Mouse (Mus musculus): Measurements from ENCODE around the gene Zfp14.

The Zfp14 gene

GRCm38 (mm10) chr7:30050882-30051548 is at the start of gene Zfp14:
TSS of gene Zfp14 (minus strand) at chr7:30051380.
- DNase-seq: peak; percentile 90

GRCm38 (mm10) chr7:30099297-30099696 is 48.1 kb upstream of the Zfp14 start:
- DNase-seq: no peak

GRCm38 (mm10) chr7:30095551-30096125 is 44.5 kb upstream of the Zfp14 start:
- DNase-seq: no peak

GRCm38 (mm10) chr7:30094646-30095429 is 43.7 kb upstream of the Zfp14 start, which contains the start of gene Zfp260:
TSS of gene Zfp260 (plus strand) at chr7:30094777.
- peak; percentile 88 for DNase-seq

- no peak for DNase-seq
These were observed 42.8 kb upstream of the Zfp14 start for GRCm38 (mm10) chr7:30093918-30094415.

GRCm38 (mm10) chr7:30092666-30093065 is 41.5 kb upstream of the Zfp14 start:
- DNase-seq: no peak

GRCm38 (mm10) chr7:30090970-30091585 is 39.9 kb upstream of the Zfp14 start:
- peak; percentile 13 for DNase-seq

GRCm38 (mm10) chr7:30090092-30090969 is 39.2 kb upstream of the Zfp14 start, which contains the start of the genes Gm26920 and Zfp566:
TSS of gene Gm26920 (minus strand) at chr7:30090410.
TSS of gene Zfp566 (minus strand) at chr7:30090527.
- DNase-seq: peak; percentile 97

- DNase-seq: no peak
These were observed 38.2 kb upstream of the Zfp14 start for GRCm38 (mm10) chr7:30089405-30089804.

- no peak for DNase-seq
These were observed 35.3 kb upstream of the Zfp14 start for GRCm38 (mm10) chr7:30086524-30086923.

- DNase-seq: peak; percentile 92
These were observed 21.2 kb upstream of the Zfp14 start, which contains the start of gene Zfp82 for GRCm38 (mm10) chr7:30072146-30073028. TSS of gene Zfp82 (minus strand) at chr7:30072900.

GRCm38 (mm10) chr7:30064622-30065021 is 13.4 kb upstream of the Zfp14 start:
- no peak for DNase-seq

- peak; percentile 30 for DNase-seq
These were observed 11.3 kb upstream of the Zfp14 start for GRCm38 (mm10) chr7:30062478-30062877.

GRCm38 (mm10) chr7:30060341-30060740 is 9.2 kb upstream of the Zfp14 start:
- no peak for DNase-seq

- no peak for DNase-seq
These were observed 2.4 kb upstream of the Zfp14 start for GRCm38 (mm10) chr7:30053591-30053990.

- DNase-seq: no peak
These were observed 3.1 kb downstream of the Zfp14 start for GRCm38 (mm10) chr7:30048126-30048525.

GRCm38 (mm10) chr7:30044354-30044753 is 6.8 kb downstream of the Zfp14 start:
- no peak for DNase-seq

- DNase-seq: no peak
These were observed 16.8 kb downstream of the Zfp14 start for GRCm38 (mm10) chr7:30034331-30034730.

- DNase-seq: no peak
These were observed 19.8 kb downstream of the Zfp14 start for GRCm38 (mm10) chr7:30031379-30031778.

- no peak for DNase-seq
These were observed 20.5 kb downstream of the Zfp14 start for GRCm38 (mm10) chr7:30030677-30031076.

- no peak for DNase-seq
These were observed 22.6 kb downstream of the Zfp14 start for GRCm38 (mm10) chr7:30028572-30028971.
